Mouse (Mus musculus) liver, embryonic 14.5 days (tissue): ENCODE data around the gene Znrf1.

ENCODE experiments used
- CTCF ChIP-seq: IDR thresholded peaks from 2 replicates; pipeline ENCODE4 v1.5.1; 2016; ENCODE audit warnings: antibody characterized with exemption, low read depth, control low read depth
- EP300 ChIP-seq: IDR thresholded peaks from 2 replicates; pipeline ENCODE4 v1.6.1; 2016; ENCODE audit warnings: antibody characterized with exemption, low read depth

DNA sequence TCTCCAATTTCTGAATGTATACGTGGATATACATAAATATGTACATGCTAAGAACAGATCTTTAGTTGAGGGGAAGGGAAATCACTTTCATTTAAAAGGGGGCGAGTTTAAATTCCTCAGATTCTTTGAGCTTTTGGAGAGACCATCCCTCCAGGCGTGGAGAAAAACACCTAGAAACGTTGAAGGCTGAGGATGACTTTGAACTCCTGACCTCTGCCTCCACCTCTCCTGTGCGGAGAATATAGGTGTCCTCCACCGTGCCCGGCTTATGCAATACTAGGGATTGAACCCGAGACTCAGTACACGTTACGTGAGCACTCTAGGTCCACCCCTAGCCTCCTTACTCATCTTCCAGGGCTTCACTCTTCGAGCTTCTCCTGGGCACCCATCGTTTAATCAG, 4.7 kb upstream of the Znrf1 start:
- TF ChIP-seq CTCF (no peak), EP300 (no peak)
